Mouse (Mus musculus) CH12F3 (cell line): Measurements from ENCODE around the gene Sik2.

ENCODE experiments used
- in situ Hi-C: fragments of 300-500 bp; cut with MboI; formaldehyde crosslinking; loops from 2 replicates; pipeline ENCODE4 v1.14.3; 2020; ENCODE audit warnings: low sequenced_read_pairs

Gene Sik2

GRCm38 (mm10) chr9:51008841-51009655, at the start of gene Sik2:
Sik2 (minus strand) TSS chr9:51009073.
- in situ Hi-C loops, result loop anchor here (5.0 kb wide), 1 partner anchor 157 kb away; no protein-coding TSS in a partner anchor

GRCm38 (mm10) chr9:51056360-51057324, 47.8 kb upstream of the Sik2 start:
- in situ Hi-C loops, result no loop called here

- in situ Hi-C loops, result no loop called here
Observed at GRCm38 (mm10) chr9:51052180-51052579, 43.3 kb upstream of the Sik2 start.

- in situ Hi-C loops, result no loop called here
Observed at GRCm38 (mm10) chr9:51042136-51042535, 33.3 kb upstream of the Sik2 start.

GRCm38 (mm10) chr9:51041491-51041980, 32.7 kb upstream of the Sik2 start:
- in situ Hi-C loops, result no loop called here

GRCm38 (mm10) chr9:51032785-51033529, 24.1 kb upstream of the Sik2 start:
- in situ Hi-C loops, result no loop called here

- in situ Hi-C loops, result no loop called here
Observed at GRCm38 (mm10) chr9:51032291-51032690, 23.4 kb upstream of the Sik2 start.

GRCm38 (mm10) chr9:51031603-51032002, 22.7 kb upstream of the Sik2 start:
- in situ Hi-C loops, result no loop called here

GRCm38 (mm10) chr9:51030147-51030546, 21.3 kb upstream of the Sik2 start:
- in situ Hi-C loops, result no loop called here

- in situ Hi-C loops, result no loop called here
Observed at GRCm38 (mm10) chr9:51026952-51027351, 18.1 kb upstream of the Sik2 start.

GRCm38 (mm10) chr9:51021123-51021795, 12.4 kb upstream of the Sik2 start:
- in situ Hi-C loops, result no loop called here

GRCm38 (mm10) chr9:51020351-51020750, 11.5 kb upstream of the Sik2 start:
- in situ Hi-C loops, result no loop called here

- in situ Hi-C loops, result no loop called here
Observed at GRCm38 (mm10) chr9:51019670-51020069, 10.8 kb upstream of the Sik2 start.

- in situ Hi-C loops, result no loop called here
Observed at GRCm38 (mm10) chr9:51015732-51016131, 6.9 kb upstream of the Sik2 start.

- in situ Hi-C loops, result no loop called here
Observed at GRCm38 (mm10) chr9:51013644-51014043, 4.8 kb upstream of the Sik2 start.

GRCm38 (mm10) chr9:51009656-51009950, 730 bp upstream of the Sik2 start:
- in situ Hi-C loops, result loop anchor here (5.0 kb wide), 1 partner anchor 157 kb away; no protein-coding TSS in a partner anchor

GRCm38 (mm10) chr9:51008068-51008840, 619 bp downstream of the Sik2 start:
- in situ Hi-C loops, result loop anchor here (5.0 kb wide), 1 partner anchor 156 kb away; no protein-coding TSS in a partner anchor

- in situ Hi-C loops, result loop anchor here (5.0 kb wide), 1 partner anchor 155 kb away; no protein-coding TSS in a partner anchor
Observed at GRCm38 (mm10) chr9:51007726-51008067, 1.2 kb downstream of the Sik2 start.

- in situ Hi-C loops, result loop anchor here (5.0 kb wide), 1 partner anchor 155 kb away; no protein-coding TSS in a partner anchor
Observed at GRCm38 (mm10) chr9:51006846-51007245, 2.0 kb downstream of the Sik2 start.
